ENCODE assay signal across 22 mouse cellular contexts in the genomic region with DNA sequence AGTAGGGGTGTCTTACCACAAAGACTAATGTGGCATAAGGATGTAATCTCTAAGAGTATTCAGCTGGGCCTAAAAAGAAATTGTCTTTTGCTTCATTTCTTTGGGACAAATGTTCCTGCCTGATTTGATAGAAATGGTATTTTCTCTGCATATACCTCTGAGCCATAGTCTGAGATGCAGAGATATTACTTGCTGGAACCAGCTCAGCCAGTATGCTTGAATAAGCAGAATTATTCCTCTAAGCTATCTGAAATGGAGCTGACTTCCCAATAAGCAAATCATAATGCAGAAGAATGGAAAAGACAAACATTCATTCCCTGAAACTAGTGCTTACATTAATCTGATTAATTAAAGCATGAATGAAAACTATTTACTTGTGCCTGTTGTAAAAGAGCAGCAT. TPM values are rescaled to one million over a fixed set of nuclear protein-coding genes. Genes with fewer than 3 reads are reported as not detected.
DNase-seq lines count a peak whose midpoint lies in the region; ATAC-seq and TF ChIP-seq lines count a peak whose summit lies in the region.
"Had no signal": no experiment of that assay in that cellular context is flagged by ENCODE, and none has a peak within 500 bp of the region (broad histone marks: within the 10 kb centered on the region; RNA-seq: fewer than 3 reads in every experiment).

No protein-coding gene starts in this region.

- H3K36me3 ChIP-seq in hindbrain, embryonic 16.5 days (ENCODE audit: control insufficient read depth, insufficient read depth, low read length) = no peaks in the 10 kb centered on the region
- H3K36me3 ChIP-seq in hindbrain, postnatal 0 days (ENCODE audit: insufficient read depth, low read length) = no peaks in the 10 kb centered on the region
- H3K36me3 ChIP-seq: embryonic facial prominence, embryonic 13.5 days; forebrain, embryonic 15.5 days had no signal

- no peak overlapping the region for H3K4me2 ChIP-seq in hindbrain, embryonic 16.5 days (ENCODE audit: low read length)
- no peak overlapping the region for H3K4me2 ChIP-seq in hindbrain, postnatal 0 days (ENCODE audit: low read depth, low read length)
- H3K4me2 ChIP-seq: embryonic facial prominence, embryonic 13.5 days; forebrain, embryonic 13.5 days; forebrain, embryonic 15.5 days had no signal

- no peak for DNase-seq in hindbrain, postnatal 0 days (ENCODE audit: low spot score)
- DNase-seq in retina, postnatal 1 day = peak; percentile 8
- DNase-seq in retina, embryonic 14.5 days (ENCODE audit: low spot score) = no peak
- peak; percentile 18 for DNase-seq in brain, embryonic 14.5 days (ENCODE audit: low read depth)
- DNase-seq: adrenal gland, adult 8-10 months; adrenal gland, postnatal 14 days; adrenal gland, postnatal 36 days; cerebellum, adult 11-12 months; cerebellum, adult 2 months; cerebellum, adult 9-10 months; cerebellum, postnatal 10 days; cerebellum, postnatal 25 days; forebrain, postnatal 0 days had no signal

- no peaks in the 10 kb centered on the region for H3K4me1 ChIP-seq in hindbrain, embryonic 16.5 days (ENCODE audit: control insufficient read depth, insufficient read depth, low read depth, low read length)
- H3K4me1 ChIP-seq in hindbrain, postnatal 0 days (ENCODE audit: insufficient read depth, low read length) = no peaks in the 10 kb centered on the region
- H3K4me1 ChIP-seq: embryonic facial prominence, embryonic 13.5 days; forebrain, embryonic 13.5 days; forebrain, embryonic 15.5 days had no signal

- no peaks in the 10 kb centered on the region for H3K27me3 ChIP-seq in hindbrain, embryonic 16.5 days (replicated peaks; ENCODE audit: control insufficient read depth, insufficient read depth, low read length)
- no peaks in the 10 kb centered on the region for H3K27me3 ChIP-seq in hindbrain, postnatal 0 days (ENCODE audit: insufficient read depth, low read length)
- H3K27me3 ChIP-seq: embryonic facial prominence, embryonic 13.5 days; forebrain, embryonic 13.5 days; forebrain, embryonic 15.5 days had no signal

- TF ChIP-seq POLR2A in brain, embryonic 14.5 days (IDR thresholded peaks at IDR 0.05; ENCODE audit: borderline replicate concordance, extremely low read depth, insufficient read depth, insufficient read length, poor library complexity, severe bottlenecking) = no peak

- 0 out of 2 replicates have a peak, but pooled peaks have one; percentile 37 for ATAC-seq in hindbrain, embryonic 16.5 days
- ATAC-seq in hindbrain, postnatal 0 days = no peak
- ATAC-seq in cerebellum, adult (ENCODE audit: insufficient number of reproducible peaks, low FRiP score, low TSS enrichment) = no peak
- ATAC-seq: activated CD4-positive, CD25-positive, alpha-beta regulatory T cell, adult 4 months; forebrain, embryonic 13.5 days; forebrain, embryonic 15.5 days; forebrain, postnatal 0 days; Patski had no signal

- TF ChIP-seq CTCF in hindbrain, postnatal 0 days (IDR thresholded peaks at IDR 0.05; ENCODE audit: low read depth) = no peak
- TF ChIP-seq CTCF in brain, embryonic 14.5 days (IDR thresholded peaks at IDR 0.05; ENCODE audit: borderline replicate concordance, extremely low read depth, insufficient read depth, insufficient read length) = no peak

- no peaks in the 10 kb centered on the region for H3K9me3 ChIP-seq in hindbrain, embryonic 16.5 days (ENCODE audit: control insufficient read depth, low read length)
- no peaks in the 10 kb centered on the region for H3K9me3 ChIP-seq in hindbrain, postnatal 0 days (ENCODE audit: low read length)
- H3K9me3 ChIP-seq: embryonic facial prominence, embryonic 13.5 days; forebrain, embryonic 13.5 days; forebrain, embryonic 15.5 days had no signal

- no peak overlapping the region for H3K27ac ChIP-seq in hindbrain, embryonic 16.5 days (ENCODE audit: low read depth, low read length)
- H3K27ac ChIP-seq in hindbrain, postnatal 0 days = no peak overlapping the region
- H3K27ac ChIP-seq: embryonic facial prominence, embryonic 13.5 days; forebrain, embryonic 13.5 days; forebrain, embryonic 15.5 days had no signal

- H3K9ac ChIP-seq in hindbrain, embryonic 16.5 days (ENCODE audit: low read depth, low read length) = no peak overlapping the region
- H3K9ac ChIP-seq in hindbrain, postnatal 0 days (replicated peaks; ENCODE audit: low read length) = no peak overlapping the region
- H3K9ac ChIP-seq: embryonic facial prominence, embryonic 13.5 days; forebrain, embryonic 13.5 days; forebrain, embryonic 15.5 days; forebrain, postnatal 0 days had no signal

- H3K4me3 ChIP-seq in hindbrain, embryonic 16.5 days (ENCODE audit: low read length) = no peak overlapping the region
- H3K4me3 ChIP-seq in hindbrain, postnatal 0 days (ENCODE audit: low read length) = no peak overlapping the region
- H3K4me3 ChIP-seq: embryonic facial prominence, embryonic 13.5 days; forebrain, embryonic 13.5 days; forebrain, embryonic 15.5 days had no signal

RNA-seq across cellular contexts. Expression of gene Scn2a, which starts 12.8 kb away (rescaled TPM):
- polyA plus RNA-seq in hindbrain, embryonic 16.5 days (2015; fragmentation: Nextera tagmentation; extraction: Ambion mirVana) = 49.5 and 54.7 TPM in 2 replicates
- 83.0 and 85.7 TPM in 2 replicates for total RNA-seq in hindbrain, postnatal 0 days (2014; rRNA removed)
- polyA plus RNA-seq in hindbrain, postnatal 0 days (2015; fragmentation: Nextera tagmentation; extraction: Ambion mirVana) = 56.7 and 59.6 TPM in 2 replicates
- 17.4 and 26.2 TPM in 2 replicates for polyA plus RNA-seq in brain, embryonic 14.5 days (2012; rRNA removed)
- total RNA-seq: MEL had no signal

RNA-seq across cellular contexts. Expression of gene Scn3a, which starts 40.4 kb away (rescaled TPM):
- polyA plus RNA-seq in hindbrain, embryonic 16.5 days (2015; fragmentation: Nextera tagmentation; extraction: Ambion mirVana) = 38.0 and 45.4 TPM in 2 replicates
- total RNA-seq in hindbrain, postnatal 0 days (2014; rRNA removed) = 52.6 and 65.1 TPM in 2 replicates
- polyA plus RNA-seq in hindbrain, postnatal 0 days (2015; fragmentation: Nextera tagmentation; extraction: Ambion mirVana) = 31.1 and 32.1 TPM in 2 replicates
- 49.2 and 55.8 TPM in 2 replicates for polyA plus RNA-seq in brain, embryonic 14.5 days (2012; rRNA removed)
- total RNA-seq: MEL had no signal
- polyA plus RNA-seq: C2C12 had no signal

Comparison
In these comparisons a context has a peak if more than half of its experiments do, and no peak if none do; other contexts are left out.
1. DNase-seq: peak in retina, postnatal 1 day (single experiment) and brain, embryonic 14.5 days (single experiment); none in hindbrain, postnatal 0 days (single experiment) and retina, embryonic 14.5 days (single experiment).